Mouse (Mus musculus) lung, embryonic 14.5 days (tissue): Measurements from ENCODE around the gene Mlx. TPM values are rescaled to one million over a fixed set of nuclear protein-coding genes. Genes with fewer than 3 reads are reported as not detected.
A peak's percentile ranks its signal among the peaks of the same experiment; 100 is the strongest.

Experiments
- ATAC-seq: fragments of 200-750 bp; cut with Nextera tagmentation; 2 replicates; pipeline ENCODE4 v1.8.0; 2017; ENCODE audit warnings: mild to moderate bottlenecking, moderate TSS enrichment, moderate library complexity; ENCODE audit not compliant: insufficient read depth
- DNase-seq: peaks from one replicate; pipeline ENCODE4 v3.0.0-alpha.2; 2015
- H3K27ac ChIP-seq: fragments of 300-500 bp; sonication (generic); 2 replicates; pipeline ENCODE4 v1.5.1; 2014; ENCODE audit warnings: low read depth, mild to moderate bottlenecking, moderate library complexity
- H3K27me3 ChIP-seq: fragments of 300-500 bp; sonication (generic); 2 replicates; pipeline ENCODE4 v1.6.1; 2014; ENCODE audit warnings: low read length, control low read depth; ENCODE audit not compliant: insufficient read depth
- H3K36me3 ChIP-seq: fragments of 300-500 bp; sonication (generic); 2 replicates; pipeline ENCODE4 v1.6.1; 2014; ENCODE audit warnings: control low read depth; ENCODE audit not compliant: insufficient read depth
- H3K4me1 ChIP-seq: fragments of 300-500 bp; sonication (generic); 2 replicates; pipeline ENCODE4 v1.6.1; 2014; ENCODE audit warnings: antibody characterized with exemption, control low read depth; ENCODE audit not compliant: insufficient read depth
- H3K4me2 ChIP-seq: fragments of 300-500 bp; sonication (generic); 2 replicates; pipeline ENCODE4 v1.6.1; 2014; ENCODE audit warnings: mild to moderate bottlenecking
- H3K4me3 ChIP-seq: fragments of 300-500 bp; sonication (generic); 2 replicates; pipeline ENCODE4 v1.5.1; 2014; ENCODE audit warnings: low read depth, low read length
- H3K9ac ChIP-seq: fragments of 300-500 bp; sonication (generic); 2 replicates; pipeline ENCODE4 v1.6.1; 2014
- H3K9me3 ChIP-seq: fragments of 300-500 bp; sonication (generic); 2 replicates; pipeline ENCODE4 v1.6.1; 2016; ENCODE audit warnings: low read depth, low read length, control low read depth
- CTCF ChIP-seq: IDR thresholded peaks from 2 replicates; pipeline ENCODE4 v1.5.1; 2016; ENCODE audit warnings: antibody characterized with exemption, low read depth
- WGBS: fragments of 180-500 bp; shearing (Covaris S2); extraction: QIAGEN DNeasy Blood & Tissue Kit; methylation state at CpG from one replicate; pipeline ENCODE4 v1.1.7; 2014; 5-methylcytosine and 5-hydroxymethylcytosine counted together
- polyA plus RNA-seq: library from polyadenylated mRNA; unstranded; fragments of >200 nt; fragmentation: Nextera tagmentation; extraction: Ambion mirVana; gene quantifications from 2 replicates; pipeline ENCODE4 v1.2.1, GENCODE M21; 2014

Gene Mlx
- polyA plus RNA-seq, 1 experiment from 2014 or later: 39.1 TPM

DNA sequence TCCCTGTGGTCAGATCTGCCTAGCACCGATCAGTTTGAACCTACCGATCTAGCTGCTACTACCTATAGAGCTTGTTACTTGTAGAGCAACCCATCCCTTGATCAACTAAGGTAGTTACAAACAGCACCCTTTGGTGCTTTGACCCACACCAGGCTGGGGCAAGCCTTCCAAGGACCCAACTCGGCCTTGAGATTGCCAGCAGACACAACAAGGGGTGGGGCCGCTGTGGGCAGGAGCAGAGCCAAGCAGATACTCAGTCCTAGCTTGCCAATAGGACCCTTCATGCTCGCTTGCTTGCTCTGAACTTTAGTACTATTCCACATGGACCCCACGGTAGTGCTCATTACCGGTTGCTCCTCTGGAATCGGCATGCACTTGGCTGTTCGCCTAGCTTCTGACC lies 9.0 kb upstream of the Mlx start, which contains the start of gene Hsd17b1:
Hsd17b1 (plus strand) TSS at position 291 of the 400 bp plus-strand sequence.
- H3K9me3 ChIP-seq: no peaks in the 10 kb centered on the region
- no peaks in the 10 kb centered on the region for H3K36me3 ChIP-seq
- H3K4me1 ChIP-seq: 0 out of 2 replicates have a peak, but pooled peaks cover 6% of the 10 kb centered on the region
- H3K27me3 ChIP-seq: peaks cover 44% of the 10 kb centered on the region
- H3K4me3 ChIP-seq: no peak within 1 kb of the TSS
- WGBS: 67% methylated on average over 9 of the region's 9 CpGs
- H3K27ac ChIP-seq: no peak within 1 kb of the TSS
- ATAC-seq (no peak), DNase-seq (no peak)
- H3K4me2 ChIP-seq: no peak within 1 kb of the TSS
- no peak within 1 kb of the TSS for H3K9ac ChIP-seq
- TF ChIP-seq CTCF: no peak

GRCm38 (mm10) chr11:101079746-101080145 lies 7.3 kb upstream of the Mlx start:
- H3K9me3 ChIP-seq: no peaks in the 10 kb centered on the region
- no peak for TF ChIP-seq CTCF
- H3K4me1 ChIP-seq: peaks cover 6% of the 10 kb centered on the region; the same call in 1 of the 2 replicates
- H3K4me2 ChIP-seq: peak overlapping the region; percentile 21; the same call in 1 of the 2 replicates
- ATAC-seq: no peak
- peak overlapping the region; percentile 8; the same call in 1 of the 2 replicates for H3K4me3 ChIP-seq
- peaks cover 44% of the 10 kb centered on the region for H3K27me3 ChIP-seq
- 4% methylated on average over 27 of the region's 27 CpGs for WGBS
- no peak overlapping the region for H3K9ac ChIP-seq
- DNase-seq: no peak
- peaks cover 3% of the 10 kb centered on the region; the same call in 1 of the 2 replicates for H3K36me3 ChIP-seq
- H3K27ac ChIP-seq: no peak overlapping the region

- H3K9ac ChIP-seq: no peak overlapping the region
- ATAC-seq (no peak), DNase-seq (no peak)
- peaks cover 44% of the 10 kb centered on the region for H3K27me3 ChIP-seq
- no peak overlapping the region for H3K4me2 ChIP-seq
- WGBS: 68% methylated on average over 5 of the region's 5 CpGs
- no peaks in the 10 kb centered on the region for H3K9me3 ChIP-seq
- H3K4me1 ChIP-seq: peaks cover 6% of the 10 kb centered on the region; the same call in 1 of the 2 replicates
- no peak overlapping the region; the same call in 1 of the 2 replicates for H3K4me3 ChIP-seq
- TF ChIP-seq CTCF: no peak
- H3K36me3 ChIP-seq: peaks cover 6% of the 10 kb centered on the region; the same call in 1 of the 2 replicates
- no peak overlapping the region for H3K27ac ChIP-seq
Measured at GRCm38 (mm10) chr11:101080421-101080820, 6.7 kb upstream of the Mlx start.

- no peak for ATAC-seq
- H3K9ac ChIP-seq: peak overlapping the region; percentile 87
- DNase-seq: no peak
Measured at GRCm38 (mm10) chr11:101081659-101082058, 5.4 kb upstream of the Mlx start.

DNA sequence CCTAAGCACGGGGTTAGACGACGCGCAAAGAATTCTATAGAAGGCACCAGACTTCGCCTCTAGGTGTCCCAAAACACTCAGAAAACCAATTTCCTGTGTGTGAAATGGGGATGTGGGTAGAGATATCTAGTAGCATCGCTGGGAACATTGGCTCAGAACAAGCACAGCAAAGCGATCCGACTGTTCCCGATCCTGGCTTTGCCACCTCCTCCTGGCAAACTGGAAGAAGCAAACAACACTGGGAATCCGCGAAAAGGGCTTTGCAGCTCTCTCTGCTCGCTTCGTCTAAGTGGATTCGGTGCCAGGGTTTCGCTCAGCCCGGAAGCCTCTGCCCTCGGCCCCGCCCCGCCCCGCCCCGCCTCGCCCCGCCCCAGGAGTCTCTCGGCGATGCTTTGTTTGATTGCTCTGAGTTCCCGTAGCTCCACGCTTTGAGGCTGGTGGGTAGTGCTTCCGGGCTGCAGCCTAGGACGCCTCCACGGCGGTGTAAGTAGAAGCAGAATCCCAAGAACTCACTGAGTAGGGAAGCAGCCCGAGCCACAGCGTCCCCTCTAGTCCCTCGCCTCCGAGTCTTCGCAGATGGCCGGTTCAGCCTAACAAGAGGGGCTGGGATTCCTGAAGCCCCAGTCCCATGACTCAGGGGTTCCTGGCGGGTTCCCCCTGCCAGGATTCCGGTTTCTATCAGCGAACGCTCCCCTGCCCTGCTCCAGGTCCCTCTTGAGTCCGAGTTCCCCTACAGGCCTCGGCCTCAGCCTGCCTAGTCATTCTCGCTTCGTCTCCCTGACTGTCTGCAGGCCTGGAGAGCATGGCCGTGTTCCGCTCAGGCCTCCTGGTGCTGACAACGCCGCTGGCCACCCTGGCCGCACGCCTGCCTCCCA lies 4.6 kb upstream of the Mlx start, which contains the start of gene Coasy:
Coasy (plus strand) TSS at position 358 of the 875 bp plus-strand sequence.
- Histone ChIP-seq H3K9me3 (no peaks in the 10 kb centered on the region), H3K9ac (peak within 1 kb of the TSS; percentile 87), H3K4me1 (peaks cover 10% of the 10 kb centered on the region; the same call in 1 of the 2 replicates), H3K27ac (peak within 1 kb of the TSS; percentile 93), H3K27me3 (peaks cover 44% of the 10 kb centered on the region), H3K4me2 (peak within 1 kb of the TSS; percentile 98), H3K4me3 (peak within 1 kb of the TSS; percentile 83), H3K36me3 (peaks cover 12% of the 10 kb centered on the region; the same call in 1 of the 2 replicates)
- DNase-seq: peak; percentile 94
- peak; percentile 88 for ATAC-seq
- WGBS: under 1% methylated on average over 51 of the region's 51 CpGs
- TF ChIP-seq CTCF: peak; percentile 62

More at GRCm38 (mm10) chr11:101081659-101082058, 5.4 kb upstream of the Mlx start:
- Histone ChIP-seq H3K4me3 (peak overlapping the region; percentile 83), H3K27me3 (peaks cover 44% of the 10 kb centered on the region), H3K4me2 (peak overlapping the region; percentile 98), H3K4me1 (peaks cover 10% of the 10 kb centered on the region; the same call in 1 of the 2 replicates), H3K36me3 (peaks cover 12% of the 10 kb centered on the region; the same call in 1 of the 2 replicates), H3K27ac (peak overlapping the region; percentile 79), H3K9me3 (no peaks in the 10 kb centered on the region)
- 4% methylated on average over 10 of the region's 10 CpGs for WGBS
- TF ChIP-seq CTCF: no peak

DNA sequence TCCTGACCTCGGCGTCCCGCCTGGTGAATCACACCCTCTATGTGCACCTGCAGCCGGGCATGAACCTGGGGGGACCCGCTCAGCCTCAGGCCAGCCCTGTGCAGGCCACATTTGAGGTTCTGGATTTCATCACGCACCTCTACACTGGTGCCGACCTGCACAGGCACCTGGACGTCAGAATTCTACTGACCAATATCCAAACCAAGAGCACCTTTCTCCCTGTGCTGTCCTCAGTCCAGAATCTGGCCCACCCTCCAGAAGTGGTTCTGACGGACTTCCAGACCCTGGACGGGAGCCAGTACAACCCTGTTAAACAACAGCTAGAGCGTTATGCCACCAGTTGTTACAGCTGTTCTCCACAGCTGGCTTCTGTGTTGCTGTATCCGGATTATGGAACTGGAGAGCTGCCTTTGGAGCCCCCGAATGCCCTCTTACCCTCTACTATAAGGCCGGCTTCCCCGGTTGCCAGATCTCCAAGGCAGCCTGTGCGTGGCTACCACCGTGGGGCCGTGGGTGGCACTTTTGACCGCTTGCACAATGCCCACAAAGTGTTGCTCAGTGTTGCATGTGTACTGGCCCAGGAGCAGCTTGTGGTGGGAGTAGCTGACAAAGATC lies 3.9 kb upstream of the Mlx start:
- H3K9ac ChIP-seq: peak overlapping the region; percentile 87
- peak overlapping the region; percentile 83 for H3K4me3 ChIP-seq
- peak overlapping the region; percentile 98 for H3K4me2 ChIP-seq
- ATAC-seq (peak; percentile 24), DNase-seq (no peak)
- H3K36me3 ChIP-seq: peaks cover 12% of the 10 kb centered on the region; the same call in 1 of the 2 replicates
- H3K9me3 ChIP-seq: no peaks in the 10 kb centered on the region
- 27% methylated on average over 19 of the region's 19 CpGs for WGBS
- TF ChIP-seq CTCF: no peak
- H3K27ac ChIP-seq: peak overlapping the region; percentile 93
- H3K4me1 ChIP-seq: peaks cover 10% of the 10 kb centered on the region
- peaks cover 37% of the 10 kb centered on the region for H3K27me3 ChIP-seq

DNA sequence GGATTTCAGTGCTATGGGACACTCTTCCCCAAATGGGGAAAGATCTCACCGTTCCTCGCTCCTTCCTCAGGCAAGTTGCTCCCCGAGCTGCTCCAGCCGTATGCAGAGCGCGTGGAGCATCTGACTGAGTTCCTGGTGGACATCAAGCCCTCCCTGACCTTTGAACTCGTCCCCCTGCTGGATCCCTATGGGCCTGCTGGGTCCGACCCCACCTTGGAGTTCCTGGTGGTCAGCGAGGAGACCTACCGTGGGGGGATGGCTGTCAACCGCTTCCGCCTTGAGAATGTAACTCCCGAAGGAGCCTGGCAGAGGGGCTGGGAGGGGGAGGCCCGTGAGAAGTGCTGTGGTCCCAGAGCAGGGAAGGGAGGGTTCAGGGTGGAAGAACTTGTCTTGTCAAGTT lies 2.8 kb upstream of the Mlx start:
- WGBS: 82% methylated on average over 14 of the region's 14 CpGs
- H3K4me2 ChIP-seq: no peak overlapping the region
- H3K9me3 ChIP-seq: no peaks in the 10 kb centered on the region
- peaks cover 10% of the 10 kb centered on the region for H3K4me1 ChIP-seq
- H3K36me3 ChIP-seq: peaks cover 16% of the 10 kb centered on the region
- no peak overlapping the region for H3K27ac ChIP-seq
- H3K27me3 ChIP-seq: peaks cover 26% of the 10 kb centered on the region
- TF ChIP-seq CTCF: no peak
- DNase-seq (no peak), ATAC-seq (no peak)
- H3K9ac ChIP-seq: no peak overlapping the region
- H3K4me3 ChIP-seq: no peak overlapping the region
